Comparison of ENCODE assay signal across 12 mouse cellular contexts in genomic region chr9:120080546-120081108, GRCm38 (mm10). TPM values are rescaled to one million over a fixed set of nuclear protein-coding genes. Genes with fewer than 3 reads are reported as not detected.
DNase-seq lines count a peak whose midpoint lies in the region; ATAC-seq lines count a peak whose summit lies in the region.
"Had no signal": no experiment of that assay in that cellular context is flagged by ENCODE, and none has a peak within 500 bp of the region (broad histone marks: within the 10 kb centered on the region; RNA-seq: fewer than 3 reads in every experiment).

No protein-coding gene starts in this region.

- intact Hi-C loops in gastrocnemius, postnatal 14 days (cut with DNase I; ENCODE audit: low total_unique reads), result no loop called here

- peak; percentile 48 for DNase-seq in CD4-positive, CD25-positive, alpha-beta regulatory T cell, adult 2 months (ENCODE audit: low read depth, low spot score)
- peak; percentile 43 to 75 for DNase-seq in layer of hippocampus, adult 18-20 months (ENCODE audit: low spot score in 2 of 2)
- no peak for DNase-seq in layer of hippocampus, postnatal 25 days (ENCODE audit: extremely low spot score in 1 of 2, low spot score in 1 of 2)
- peak; percentile 16 for DNase-seq in 3T3-L1 (ENCODE audit: low read depth, low spot score)
- peak; percentile 16 for DNase-seq in gastrocnemius, postnatal 14 days
- no peak for DNase-seq in retina, embryonic 14.5 days (ENCODE audit: low spot score)
- no peak for DNase-seq in yolk sac, embryonic 10.5 days (ENCODE audit: low spot score)
- DNase-seq: cerebellum, adult 9-10 months had no signal

- no peak for ATAC-seq in CD4-positive, CD25-positive, alpha-beta regulatory T cell, adult 4 months
- ATAC-seq: inflammation-experienced regulatory T-cells, adult 6 months had no signal

RNA-seq across cellular contexts. Expression of gene Cx3cr1, which starts 10.9 kb away (rescaled TPM):
- under 1 TPM in 1 of 2 experiments, not detected in 1; 0.15 TPM for polyA plus RNA-seq in CD4-positive, CD25-positive, alpha-beta regulatory T cell, adult 4 months (2017; shearing (Covaris generic))
- total RNA-seq in layer of hippocampus, adult 18-20 months (2021), result 10 to 100 TPM; 26.5 to 31.6 TPM
- total RNA-seq in layer of hippocampus, postnatal 25 days (2021), result 10 to 100 TPM; 31.0 to 37.4 TPM
- 1 to 10 TPM in 1 of 2 experiments, under 1 TPM in 1; 0.91 to 1.9 TPM for total RNA-seq in gastrocnemius, postnatal 14 days (2021)

RNA-seq across cellular contexts. Expression of gene Ccr8, which starts 11.3 kb away (rescaled TPM):
- 100 to 1,000 TPM in 1 of 2 experiments, 10 to 100 TPM in 1; 71.1 to 116 TPM for polyA plus RNA-seq in CD4-positive, CD25-positive, alpha-beta regulatory T cell, adult 4 months (2017; shearing (Covaris generic))
- not detected for total RNA-seq in layer of hippocampus, adult 18-20 months (2021)
- total RNA-seq in layer of hippocampus, postnatal 25 days (2021), result not detected
- not detected for total RNA-seq in gastrocnemius, postnatal 14 days (2021)
- polyA plus RNA-seq: heart, embryonic 12.5 days; limb, embryonic 11.5 days had no signal

RNA-seq across cellular contexts. Expression of gene Slc25a38, which starts 29.5 kb away (rescaled TPM):
- 10 to 100 TPM; 21.0 to 24.3 TPM for polyA plus RNA-seq in CD4-positive, CD25-positive, alpha-beta regulatory T cell, adult 4 months (2017; shearing (Covaris generic))
- total RNA-seq in layer of hippocampus, adult 18-20 months (2021), result 10 to 100 TPM; 28.1 to 29.0 TPM
- 10 to 100 TPM; 23.2 to 32.4 TPM for total RNA-seq in layer of hippocampus, postnatal 25 days (2021)
- 1 to 10 TPM; 9.2 to 9.5 TPM for total RNA-seq in gastrocnemius, postnatal 14 days (2021)

RNA-seq across cellular contexts. Expression of gene Rpsa, which starts 46.9 kb away (rescaled TPM):
- polyA plus RNA-seq in CD4-positive, CD25-positive, alpha-beta regulatory T cell, adult 4 months (2017; shearing (Covaris generic)), result 1,000 to 10,000 TPM; 3,019 to 3,169 TPM
- 100 to 1,000 TPM; 448 to 470 TPM for total RNA-seq in layer of hippocampus, adult 18-20 months (2021)
- 100 to 1,000 TPM; 415 to 483 TPM for total RNA-seq in layer of hippocampus, postnatal 25 days (2021)
- 100 to 1,000 TPM; 554 to 604 TPM for total RNA-seq in gastrocnemius, postnatal 14 days (2021)

RNA-seq across cellular contexts. Expression of gene Xirp1, which starts 57.2 kb away (rescaled TPM):
- polyA plus RNA-seq in CD4-positive, CD25-positive, alpha-beta regulatory T cell, adult 4 months (2017; shearing (Covaris generic)), result not detected
- under 1 TPM; 0.07 to 0.08 TPM for total RNA-seq in layer of hippocampus, adult 18-20 months (2021)
- total RNA-seq in layer of hippocampus, postnatal 25 days (2021), result under 1 TPM; 0.07 to 0.19 TPM
- 100 to 1,000 TPM in 1 of 2 experiments, 10 to 100 TPM in 1; 47.9 to 100 TPM for total RNA-seq in gastrocnemius, postnatal 14 days (2021)
- polyA plus RNA-seq: inflammation-experienced regulatory T-cells, adult 6 months; limb, embryonic 11.5 days had no signal

Comparison
In these comparisons a context has a peak if more than half of its experiments do, and no peak if none do; other contexts are left out.
1. DNase-seq: peak in CD4-positive, CD25-positive, alpha-beta regulatory T cell, adult 2 months (single experiment), layer of hippocampus, adult 18-20 months (2 of 2), 3T3-L1 (single experiment) and gastrocnemius, postnatal 14 days (single experiment); none in layer of hippocampus, postnatal 25 days (0 of 2), retina, embryonic 14.5 days (single experiment) and yolk sac, embryonic 10.5 days (single experiment).
2. RNA of gene Cx3cr1, which starts 10.9 kb away (total RNA-seq): 31.0 to 37.4 TPM in layer of hippocampus, postnatal 25 days and 26.5 to 31.6 TPM in layer of hippocampus, adult 18-20 months; 0.91 to 1.9 TPM in gastrocnemius, postnatal 14 days; every median in the first group is over 4 times any median in the second.